Mouse (Mus musculus) kidney, adult 18-20 months (tissue): Measurements from ENCODE around the gene Prkcsh.

Experiments used
- DNase-seq: peaks from one replicate; pipeline ENCODE4 v3.0.0; 2021

The Prkcsh gene

DNA sequence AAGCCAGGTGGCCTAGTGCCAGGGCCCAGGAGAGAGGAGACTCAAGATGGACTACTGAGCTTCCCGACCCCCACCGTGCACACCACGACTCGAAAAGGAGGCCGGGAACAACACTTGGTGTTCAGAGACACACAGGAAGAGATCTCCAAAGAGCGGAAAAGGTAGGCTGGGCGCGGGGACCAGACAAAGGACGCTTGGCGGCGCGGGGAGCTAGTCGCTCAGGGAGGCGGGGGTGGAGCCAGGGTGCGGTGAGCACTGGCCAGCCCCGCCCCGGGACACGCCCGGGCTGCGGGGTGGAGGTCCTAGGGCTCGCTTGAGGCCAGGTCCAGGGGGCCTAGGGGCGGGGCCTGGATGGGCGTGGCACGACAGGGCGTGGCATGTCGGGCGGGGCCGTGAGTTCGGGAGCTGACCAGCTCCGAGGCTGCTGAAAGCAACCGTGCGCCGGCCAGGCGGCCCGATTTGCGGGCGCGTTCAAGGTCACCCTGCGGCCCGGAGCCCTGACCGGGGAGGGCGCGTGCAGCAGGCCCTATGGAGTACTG lies 47.8 kb downstream of the Prkcsh start:
- DNase-seq: peak; percentile 68

DNA sequence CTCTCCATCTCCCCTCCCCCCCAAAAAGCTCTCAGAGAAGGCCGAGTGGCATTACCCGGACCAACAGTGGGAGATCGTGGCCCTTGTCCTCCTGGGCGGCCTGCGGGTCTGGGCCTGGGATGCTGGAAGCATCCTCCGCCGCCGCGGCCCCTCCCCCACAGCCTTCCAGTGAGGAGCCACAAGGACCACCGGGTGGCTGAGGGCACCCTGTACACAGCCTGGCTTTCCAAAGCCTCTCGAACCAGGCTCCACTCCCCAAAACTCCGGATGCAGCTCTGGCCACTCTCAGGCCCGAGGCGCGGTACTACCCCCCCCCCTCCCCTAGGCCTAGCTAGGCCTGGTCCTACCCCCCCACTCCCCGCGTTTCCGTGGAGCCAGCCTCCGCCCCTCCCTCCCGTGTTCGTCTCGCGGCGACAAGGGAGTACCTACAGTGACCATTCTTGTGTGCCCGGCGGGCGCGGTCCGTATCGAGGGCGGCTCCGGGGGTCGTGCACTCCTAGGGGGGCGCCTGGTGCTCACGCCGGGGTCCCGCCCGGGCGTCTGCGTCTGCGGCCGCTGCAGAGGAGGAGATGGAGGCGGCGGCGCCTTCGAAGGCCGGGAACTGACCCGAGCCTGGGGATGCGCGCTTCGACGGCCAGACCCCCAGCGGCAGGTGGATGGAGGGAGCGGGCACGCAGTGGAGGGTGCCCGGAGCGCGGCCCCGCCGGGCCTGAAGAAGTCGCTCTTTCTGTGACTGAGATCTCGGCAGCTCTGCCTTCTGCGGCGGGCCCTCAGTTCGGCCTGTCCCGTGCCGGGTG lies 48.8 kb downstream of the Prkcsh start:
- DNase-seq: no peak

DNA sequence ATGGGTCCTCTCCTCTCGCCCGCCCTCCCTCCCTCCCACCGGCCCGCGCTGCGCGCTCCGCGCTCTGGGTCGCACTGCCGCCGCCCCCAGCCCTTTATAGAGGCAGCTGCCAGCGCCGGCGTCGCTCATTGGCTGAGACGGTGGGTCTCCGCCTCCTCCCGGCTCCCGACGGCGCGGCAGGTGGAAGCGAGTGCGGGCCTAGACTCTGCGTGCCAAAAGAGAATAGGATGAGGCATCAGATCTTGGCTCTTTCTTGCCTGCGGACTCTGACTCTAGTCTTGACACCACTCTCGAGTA lies 49.3 kb downstream of the Prkcsh start, which contains the start of gene Elavl3:
Elavl3 (minus strand) TSS at position 66 of the 297 bp plus-strand sequence.
- DNase-seq: no peak

DNA sequence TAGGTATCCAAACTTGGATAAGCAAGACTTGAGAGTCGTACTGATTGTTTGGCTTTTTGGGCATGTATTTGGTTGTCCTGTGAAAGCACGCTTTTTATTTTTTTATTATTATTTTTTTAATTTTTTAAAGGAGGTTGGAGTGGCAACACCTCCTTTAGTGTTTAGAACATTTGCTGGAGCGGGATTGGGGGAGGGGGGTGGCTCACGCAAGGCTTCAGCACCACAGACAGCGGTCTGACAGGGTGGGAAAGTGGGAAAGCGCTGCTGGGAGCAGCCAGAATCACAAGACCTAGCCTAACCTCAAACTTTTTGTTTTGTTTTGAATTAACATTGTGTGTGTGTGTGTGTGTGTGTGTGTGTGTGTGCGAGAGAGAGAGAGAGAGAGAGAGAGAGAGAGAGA lies 51.1 kb downstream of the Prkcsh start:
- no peak for DNase-seq

DNA sequence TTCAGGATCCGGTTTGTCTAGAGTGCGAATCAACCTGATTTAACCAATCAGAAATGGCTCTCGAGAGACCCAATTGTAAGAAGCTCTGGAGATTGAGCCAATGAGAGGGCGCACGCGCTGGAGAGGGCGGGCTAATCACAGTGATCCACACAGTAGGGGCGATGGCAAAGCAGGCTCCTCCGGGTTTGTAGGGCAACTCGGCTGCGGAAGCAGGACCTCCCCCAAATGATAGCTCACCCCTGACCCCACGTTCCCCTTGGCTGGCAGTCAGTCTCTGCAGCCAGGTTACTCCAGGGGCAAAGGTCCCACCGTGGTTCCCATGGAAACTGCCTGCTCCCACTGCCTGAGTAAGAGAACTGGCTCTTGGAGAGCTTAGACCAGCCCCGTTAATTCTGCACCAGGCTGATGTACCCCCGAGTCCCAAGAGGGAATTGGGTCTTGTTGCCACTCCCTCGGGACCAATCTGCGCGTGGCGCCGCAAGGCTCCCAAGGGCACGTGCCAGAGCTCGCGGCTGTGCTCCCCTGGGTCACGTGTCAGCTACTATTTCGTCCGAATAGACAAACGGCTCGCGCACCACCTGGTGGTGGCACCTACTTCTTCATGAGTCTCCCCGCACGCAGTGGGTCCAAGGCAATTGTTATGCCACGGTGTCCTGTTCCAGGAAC lies 51.9 kb downstream of the Prkcsh start:
- DNase-seq: peak; percentile 76

DNA sequence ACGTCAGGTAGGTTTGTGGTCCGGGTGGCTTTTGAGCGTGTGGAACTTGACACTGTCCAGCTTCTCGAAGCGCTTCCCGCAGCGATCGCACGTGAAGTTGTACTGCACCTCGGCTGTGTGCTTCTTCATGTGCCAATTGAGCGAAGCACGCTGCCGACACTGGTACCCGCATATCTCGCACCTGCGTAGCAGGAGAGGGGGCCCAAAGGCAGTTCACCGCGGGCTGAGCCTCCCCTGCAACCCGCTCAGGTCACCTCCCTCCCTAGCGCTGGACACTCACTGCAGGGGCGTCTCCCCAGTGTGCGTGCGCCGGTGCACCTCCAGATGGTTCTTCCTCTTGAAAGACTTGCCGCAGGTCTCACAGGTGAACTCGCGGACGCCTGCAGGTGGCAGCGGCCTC lies 53.1 kb downstream of the Prkcsh start:
- DNase-seq: no peak

DNA sequence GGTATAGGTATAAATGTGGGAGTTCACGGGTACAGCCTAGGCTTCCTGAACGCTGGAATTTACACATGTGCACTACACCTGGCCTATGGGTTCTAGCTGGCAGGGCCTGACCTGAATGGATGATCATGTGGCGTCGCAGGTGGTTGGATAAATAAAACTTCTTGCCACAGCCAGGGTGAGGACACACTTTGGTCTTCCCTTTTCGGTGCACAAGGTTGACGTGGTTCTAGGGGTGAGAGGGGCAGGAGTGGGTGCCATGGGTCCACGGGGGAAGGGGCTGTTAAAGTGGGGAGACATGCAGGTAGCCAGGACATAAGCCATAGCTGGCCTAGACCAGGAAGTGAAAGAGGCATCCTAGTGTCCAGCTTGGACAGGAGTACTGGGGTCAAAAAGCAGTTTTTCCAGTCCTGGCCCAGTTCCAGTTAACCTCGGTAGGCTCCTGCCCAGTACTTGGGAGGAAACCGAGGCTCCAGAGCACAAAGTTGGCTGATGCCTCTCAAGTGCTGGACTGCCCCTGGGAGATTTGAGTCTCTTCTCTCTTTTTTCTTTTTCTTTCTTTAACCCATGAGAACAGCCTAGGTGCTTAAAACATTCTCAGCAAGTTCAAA lies 53.8 kb downstream of the Prkcsh start:
- DNase-seq: peak; percentile 43

DNA sequence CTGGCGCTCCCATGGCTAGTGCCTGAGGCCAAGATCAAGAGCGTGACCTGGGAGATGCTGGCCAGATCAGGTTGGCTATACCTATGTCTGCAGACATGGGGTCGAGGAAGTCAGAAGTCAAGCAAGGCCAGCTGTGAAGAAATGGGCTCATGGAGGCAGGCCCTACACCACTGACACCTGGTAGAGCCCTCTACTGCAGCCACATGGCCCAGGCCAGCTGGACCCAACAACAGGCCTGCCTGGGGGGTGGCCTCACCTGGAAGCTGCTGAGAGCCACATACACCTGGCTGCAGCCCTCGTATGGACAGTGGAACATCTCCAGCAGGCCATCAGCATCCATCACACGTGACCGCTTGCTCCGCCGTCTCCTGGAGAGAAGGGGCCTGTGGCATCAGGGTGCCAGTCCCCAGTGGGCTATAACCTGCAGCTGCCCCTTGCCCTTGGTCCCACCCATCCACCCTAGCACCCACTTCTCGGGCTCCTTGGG lies 54.5 kb downstream of the Prkcsh start:
- DNase-seq: no peak

DNA sequence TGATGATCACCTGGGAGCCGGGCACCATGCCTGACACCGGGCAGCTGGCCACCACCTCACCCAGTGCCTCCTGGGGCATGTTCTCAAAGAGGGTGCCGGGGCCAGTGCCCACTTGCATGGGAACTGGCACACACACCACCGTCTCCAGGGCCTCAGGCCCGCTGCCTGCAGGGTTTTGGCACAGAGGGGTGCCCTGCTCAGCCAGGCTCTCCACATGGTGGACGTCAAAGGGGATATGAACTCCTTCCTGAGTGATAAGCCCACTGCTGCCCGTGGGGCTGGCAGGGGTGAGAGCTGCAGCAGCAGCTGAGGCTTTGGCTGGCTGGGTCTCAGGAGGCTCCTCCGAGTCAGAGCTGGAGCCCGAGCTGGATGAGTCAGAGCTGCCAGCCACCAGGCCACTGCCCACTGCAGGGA lies 55.4 kb downstream of the Prkcsh start:
- no peak for DNase-seq

DNA sequence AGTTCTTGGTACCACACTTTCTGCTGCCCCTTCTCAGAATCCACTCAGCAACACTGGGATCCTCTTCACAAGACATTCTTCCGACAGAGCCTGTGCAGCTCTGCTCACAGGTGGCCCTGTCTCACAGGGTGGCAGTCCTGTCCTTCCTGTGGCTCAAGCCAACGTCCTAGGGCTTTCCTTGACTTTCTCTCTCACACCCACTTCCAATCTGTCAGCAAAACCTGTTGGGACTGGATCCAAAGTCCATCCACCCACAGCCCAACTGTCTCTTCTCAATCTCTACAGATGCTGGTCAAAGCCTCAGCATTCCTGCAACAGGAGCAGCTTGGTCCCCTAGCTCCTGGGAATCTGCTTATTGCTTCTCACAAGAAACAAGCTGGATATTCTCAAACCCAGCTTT lies 58.7 kb downstream of the Prkcsh start:
- DNase-seq: no peak
